Mouse (Mus musculus): Measurements from ENCODE around the gene Spata16. TPM values are rescaled to one million over a fixed set of nuclear protein-coding genes. Genes with fewer than 3 reads are reported as not detected.

The Spata16 gene
- polyA plus RNA-seq, 1 experiment from 2014 or later, result not detected

GRCm38 (mm10) chr3:26845041-26845440, 207.6 kb downstream of the Spata16 start:
- 81% methylated on average over 3 of the region's 3 CpGs for WGBS
- no peaks in the 10 kb centered on the region for H3K4me1 ChIP-seq (replicated peaks; ENCODE audit: control insufficient read depth, insufficient read depth, low read length)
- H3K9ac ChIP-seq (ENCODE audit: low read depth, low read length), result no peak overlapping the region
- no peaks in the 10 kb centered on the region for H3K27me3 ChIP-seq (replicated peaks; ENCODE audit: control insufficient read depth, insufficient read depth, low read length)
- H3K27ac ChIP-seq (ENCODE audit: low read depth, low read length), result no peak overlapping the region
- no peaks in the 10 kb centered on the region for H3K9me3 ChIP-seq (ENCODE audit: control insufficient read depth)
- H3K4me2 ChIP-seq (replicated peaks; ENCODE audit: low read depth), result no peak overlapping the region
- TF ChIP-seq CTCF (IDR thresholded peaks at IDR 0.05; ENCODE audit: low read depth), result no peak
- H3K36me3 ChIP-seq (ENCODE audit: control insufficient read depth, insufficient read depth), result no peaks in the 10 kb centered on the region
- no peak overlapping the region for H3K4me3 ChIP-seq (ENCODE audit: low read depth, low read length)
- no peak for ATAC-seq

GRCm38 (mm10) chr3:26847935-26848334, 210.5 kb downstream of the Spata16 start:
- 64% methylated on average over 5 of the region's 5 CpGs for WGBS
- TF ChIP-seq CTCF (IDR thresholded peaks at IDR 0.05; ENCODE audit: low read depth), result no peak

GRCm38 (mm10) chr3:26850207-26850606, 212.8 kb downstream of the Spata16 start:
- H3K9ac ChIP-seq (ENCODE audit: low read depth, low read length), result no peak overlapping the region
- TF ChIP-seq CTCF (IDR thresholded peaks at IDR 0.05; ENCODE audit: low read depth), result no peak
- no peaks in the 10 kb centered on the region for H3K27me3 ChIP-seq (replicated peaks; ENCODE audit: control insufficient read depth, insufficient read depth, low read length)
- H3K4me2 ChIP-seq (replicated peaks; ENCODE audit: low read depth), result no peak overlapping the region
- no peaks in the 10 kb centered on the region for H3K9me3 ChIP-seq (ENCODE audit: control insufficient read depth)
- H3K27ac ChIP-seq (ENCODE audit: low read depth, low read length), result no peak overlapping the region
- ATAC-seq, result no peak
- H3K4me3 ChIP-seq (ENCODE audit: low read depth, low read length), result no peak overlapping the region
- no peaks in the 10 kb centered on the region for H3K4me1 ChIP-seq (replicated peaks; ENCODE audit: control insufficient read depth, insufficient read depth, low read length)
- no peaks in the 10 kb centered on the region for H3K36me3 ChIP-seq (ENCODE audit: control insufficient read depth, insufficient read depth)

More at GRCm38 (mm10) chr3:26847935-26848334, 210.5 kb downstream of the Spata16 start:
- Histone ChIP-seq H3K4me3 (ENCODE audit: low read depth, low read length) (no peak overlapping the region), H3K4me1 (replicated peaks; ENCODE audit: control insufficient read depth, insufficient read depth, low read length) (no peaks in the 10 kb centered on the region), H3K4me2 (replicated peaks; ENCODE audit: low read depth) (no peak overlapping the region), H3K27me3 (replicated peaks; ENCODE audit: control insufficient read depth, insufficient read depth, low read length) (no peaks in the 10 kb centered on the region), H3K36me3 (ENCODE audit: control insufficient read depth, insufficient read depth) (no peaks in the 10 kb centered on the region), H3K9ac (ENCODE audit: low read depth, low read length) (no peak overlapping the region), H3K9me3 (ENCODE audit: control insufficient read depth) (no peaks in the 10 kb centered on the region), H3K27ac (ENCODE audit: low read depth, low read length) (no peak overlapping the region)
- ATAC-seq, result no peak

GRCm38 (mm10) chr3:26850691-26851563, 213.5 kb downstream of the Spata16 start:
- WGBS, result 69% methylated on average over 9 of the region's 9 CpGs
- no peak overlapping the region for H3K4me2 ChIP-seq (replicated peaks; ENCODE audit: low read depth)
- H3K4me3 ChIP-seq (ENCODE audit: low read depth, low read length), result no peak overlapping the region
- no peak overlapping the region for H3K9ac ChIP-seq (ENCODE audit: low read depth, low read length)
- H3K4me1 ChIP-seq (replicated peaks; ENCODE audit: control insufficient read depth, insufficient read depth, low read length), result no peaks in the 10 kb centered on the region
- no peaks in the 10 kb centered on the region for H3K9me3 ChIP-seq (ENCODE audit: control insufficient read depth)
- no peak for TF ChIP-seq CTCF (IDR thresholded peaks at IDR 0.05; ENCODE audit: low read depth)
- no peaks in the 10 kb centered on the region for H3K36me3 ChIP-seq (ENCODE audit: control insufficient read depth, insufficient read depth)
- H3K27ac ChIP-seq (ENCODE audit: low read depth, low read length), result no peak overlapping the region
- no peak for ATAC-seq
- H3K27me3 ChIP-seq (replicated peaks; ENCODE audit: control insufficient read depth, insufficient read depth, low read length), result no peaks in the 10 kb centered on the region

- 76% methylated on average over 5 of the region's 5 CpGs for whole genome bisulfite sequencing
- no peaks in the 10 kb centered on the region for H3K27me3 ChIP-seq (replicated peaks; ENCODE audit: control insufficient read depth, insufficient read depth, low read length)
- H3K4me2 ChIP-seq (replicated peaks; ENCODE audit: low read depth), result no peak overlapping the region
Observed at GRCm38 (mm10) chr3:26853557-26853956, 216.1 kb downstream of the Spata16 start.

GRCm38 (mm10) chr3:26874706-26875105, 237.3 kb downstream of the Spata16 start:
- no peak for TF ChIP-seq CTCF (IDR thresholded peaks at IDR 0.05; ENCODE audit: low read depth)
- no peaks in the 10 kb centered on the region for H3K36me3 ChIP-seq (ENCODE audit: control insufficient read depth, insufficient read depth)
- H3K9ac ChIP-seq (ENCODE audit: low read depth, low read length), result no peak overlapping the region
- no peak overlapping the region for H3K4me2 ChIP-seq (replicated peaks; ENCODE audit: low read depth)
- ATAC-seq, result no peak
- no peaks in the 10 kb centered on the region for H3K27me3 ChIP-seq (replicated peaks; ENCODE audit: control insufficient read depth, insufficient read depth, low read length)
- H3K9me3 ChIP-seq (ENCODE audit: control insufficient read depth), result no peaks in the 10 kb centered on the region
- no peak overlapping the region for H3K4me3 ChIP-seq (ENCODE audit: low read depth, low read length)
- 81% methylated on average over 2 of the region's 2 CpGs for WGBS
- no peaks in the 10 kb centered on the region for H3K4me1 ChIP-seq (replicated peaks; ENCODE audit: control insufficient read depth, insufficient read depth, low read length)
- no peak overlapping the region for H3K27ac ChIP-seq (ENCODE audit: low read depth, low read length)

More at GRCm38 (mm10) chr3:26853557-26853956, 216.1 kb downstream of the Spata16 start:
- Histone ChIP-seq H3K4me1 (replicated peaks; ENCODE audit: control insufficient read depth, insufficient read depth, low read length) (no peaks in the 10 kb centered on the region), H3K27ac (ENCODE audit: low read depth, low read length) (no peak overlapping the region), H3K4me3 (ENCODE audit: low read depth, low read length) (no peak overlapping the region), H3K9ac (ENCODE audit: low read depth, low read length) (no peak overlapping the region), H3K36me3 (ENCODE audit: control insufficient read depth, insufficient read depth) (no peaks in the 10 kb centered on the region), H3K9me3 (ENCODE audit: control insufficient read depth) (no peaks in the 10 kb centered on the region)
- TF ChIP-seq CTCF (IDR thresholded peaks at IDR 0.05; ENCODE audit: low read depth), result no peak
- ATAC-seq, result no peak

Measured in intestine, postnatal 0 days (tissue).